Mouse (Mus musculus): ENCODE results near the gene Chrm3. TPM values are rescaled to one million over a fixed set of nuclear protein-coding genes. Genes with fewer than 3 reads are reported as not detected.
"Not testable (repeated sequence)": the region's sequence is repeated elsewhere in the genome, so short reads cannot be mapped to it uniquely, and the experiment has no call there.

Chrm3 gene
- polyA plus RNA-seq, 1 experiment from 2014 or later = 0.13 TPM

GRCm38 (mm10) chr13:9846543-9847434 lies 513.9 kb downstream of the Chrm3 start:
- WGBS = 38% methylated on average over 14 of the region's 14 CpGs
- H3K4me2 ChIP-seq (ENCODE audit: low read depth, severe bottlenecking) = no peak overlapping the region
- no peaks in the 10 kb centered on the region for H3K4me1 ChIP-seq (ENCODE audit: control insufficient read depth, insufficient read depth, low read length)
- no peak overlapping the region for H3K27ac ChIP-seq (replicated peaks; ENCODE audit: low read depth, low read length)
- no peak overlapping the region for H3K9ac ChIP-seq (ENCODE audit: low read length)
- H3K36me3 ChIP-seq (ENCODE audit: control insufficient read depth, insufficient read depth, low read length) = no peaks in the 10 kb centered on the region
- H3K4me3 ChIP-seq (ENCODE audit: low read depth, low read length) = no peak overlapping the region
- peak; percentile 88; the same call in 1 of the 2 replicates for ATAC-seq (ENCODE audit: insufficient number of reproducible peaks, low FRiP score, low TSS enrichment, low read depth)
- no peaks in the 10 kb centered on the region for H3K27me3 ChIP-seq (ENCODE audit: control insufficient read depth, insufficient read depth, low read length)
- DNase-seq (ENCODE audit: low spot score) = peak; percentile 73
- no peaks in the 10 kb centered on the region for H3K9me3 ChIP-seq (ENCODE audit: control insufficient read depth, low read length)

GRCm38 (mm10) chr13:9834146-9834679 lies 526.4 kb downstream of the Chrm3 start:
- WGBS = 75% methylated on average over 33 of the region's 33 CpGs
- peak; percentile 53 for DNase-seq (ENCODE audit: low spot score)

GRCm38 (mm10) chr13:9826227-9826626 lies 534.4 kb downstream of the Chrm3 start:
- WGBS = 76% methylated on average over 5 of the region's 5 CpGs
- Histone ChIP-seq H3K4me1 (ENCODE audit: control insufficient read depth, insufficient read depth, low read length) (no peaks in the 10 kb centered on the region), H3K27ac (replicated peaks; ENCODE audit: low read depth, low read length) (no peak overlapping the region), H3K4me3 (ENCODE audit: low read depth, low read length) (no peak overlapping the region), H3K36me3 (ENCODE audit: control insufficient read depth, insufficient read depth, low read length) (no peaks in the 10 kb centered on the region), H3K9me3 (ENCODE audit: control insufficient read depth, low read length) (no peaks in the 10 kb centered on the region), H3K9ac (ENCODE audit: low read length) (no peak overlapping the region), H3K4me2 (ENCODE audit: low read depth, severe bottlenecking) (no peak overlapping the region), H3K27me3 (ENCODE audit: control insufficient read depth, insufficient read depth, low read length) (no peaks in the 10 kb centered on the region)
- DNase-seq (ENCODE audit: low spot score) (peak; percentile 51), ATAC-seq (ENCODE audit: insufficient number of reproducible peaks, low FRiP score, low TSS enrichment, low read depth) (no peak)

More at GRCm38 (mm10) chr13:9834146-9834679, 526.4 kb downstream of the Chrm3 start:
- not testable (repeated sequence) for H3K27ac ChIP-seq (replicated peaks; ENCODE audit: low read depth, low read length); H3K4me1 ChIP-seq (ENCODE audit: control insufficient read depth, insufficient read depth, low read length); H3K9me3 ChIP-seq (ENCODE audit: control insufficient read depth, low read length); H3K9ac ChIP-seq (ENCODE audit: low read length); H3K4me3 ChIP-seq (ENCODE audit: low read depth, low read length); H3K36me3 ChIP-seq (ENCODE audit: control insufficient read depth, insufficient read depth, low read length); H3K27me3 ChIP-seq (ENCODE audit: control insufficient read depth, insufficient read depth, low read length); H3K4me2 ChIP-seq (ENCODE audit: low read depth, severe bottlenecking)
- peak; percentile 72; the same call in 1 of the 2 replicates for ATAC-seq (ENCODE audit: insufficient number of reproducible peaks, low FRiP score, low TSS enrichment, low read depth)

Small RNAs within 50 kb of the gene (microRNA-seq; reads per million reads assigned to microRNA genes)
- gene Gm24187 = 4.3 reads per million, percentile 7 among the genes with 10 or more reads in this experiment

Measured in limb, embryonic 11.5 days (tissue).